ENCODE assay signal across 17 mouse cellular contexts in genomic region chr1:58982276-58982675, GRCm38 (mm10).
"Had no signal": no experiment of that assay in that cellular context is flagged by ENCODE, and none has a peak within 500 bp of the region (broad histone marks: within the 10 kb centered on the region; RNA-seq: fewer than 3 reads in every experiment).

No protein-coding gene starts in this region.

- H3K9me3 ChIP-seq: limb, embryonic 10.5 days; limb, embryonic 13.5 days; stomach, embryonic 15.5 days had no signal

- H3K9ac ChIP-seq: limb, embryonic 13.5 days; stomach, embryonic 15.5 days had no signal

- ATAC-seq: intestine, embryonic 16.5 days had no signal

- H3K4me2 ChIP-seq: limb, embryonic 13.5 days; midbrain, embryonic 11.5 days; stomach, embryonic 15.5 days had no signal

- H3K27ac ChIP-seq: limb, embryonic 10.5 days; limb, embryonic 13.5 days; stomach, embryonic 15.5 days had no signal

- DNase-seq: kidney, adult 18-20 months; kidney, adult 9 months; kidney, postnatal 14 days; kidney, postnatal 4 days; lung, adult 2 months; lung, postnatal 14 days; lung, postnatal 4 days; midbrain, embryonic 14.5 days; right cerebral cortex, adult 18-20 months; right cerebral cortex, postnatal 14 days; right cerebral cortex, postnatal 4 days; thymus, postnatal 25 days had no signal

- H3K4me3 ChIP-seq: limb, embryonic 10.5 days; limb, embryonic 13.5 days; stomach, embryonic 15.5 days had no signal

- H3K4me1 ChIP-seq: limb, embryonic 10.5 days; limb, embryonic 13.5 days; stomach, embryonic 15.5 days had no signal

- H3K27me3 ChIP-seq: limb, embryonic 13.5 days; stomach, embryonic 15.5 days had no signal
